Mouse (Mus musculus) hindbrain, embryonic 10.5 days (tissue): ENCODE measurements around the gene Pou5f1. TPM values are rescaled to one million over a fixed set of nuclear protein-coding genes. Genes with fewer than 3 reads are reported as not detected.

ENCODE experiments used
- DNase-seq: peaks from one replicate; pipeline ENCODE4 v3.0.0-alpha.2; 2017; ENCODE audit warnings: low spot score
- H3K27ac ChIP-seq: fragments of 300-500 bp; sonication (generic); 2 replicates; pipeline ENCODE4 v1.5.1; 2016; ENCODE audit warnings: mild to moderate bottlenecking, moderate library complexity
- H3K27me3 ChIP-seq: fragments of 300-500 bp; sonication (generic); 2 replicates; pipeline ENCODE4 v1.6.1; 2016; ENCODE audit warnings: mild to moderate bottlenecking; ENCODE audit not compliant: poor library complexity, insufficient read depth, severe bottlenecking
- H3K36me3 ChIP-seq: fragments of 300-500 bp; sonication (generic); 2 replicates; pipeline ENCODE4 v1.6.1; 2016; ENCODE audit warnings: mild to moderate bottlenecking, moderate library complexity
- H3K4me1 ChIP-seq: fragments of 300-500 bp; sonication (generic); replicated peaks from 2 replicates; pipeline ENCODE4 v1.6.1; 2016; ENCODE audit warnings: mild to moderate bottlenecking
- H3K4me3 ChIP-seq: fragments of 300-500 bp; sonication (generic); 2 replicates; pipeline ENCODE4 v1.5.1; 2016; ENCODE audit warnings: mild to moderate bottlenecking, moderate library complexity
- H3K9me3 ChIP-seq: fragments of 300-500 bp; sonication (generic); 2 replicates; pipeline ENCODE4 v1.6.1; 2016; ENCODE audit warnings: mild to moderate bottlenecking, moderate library complexity
- WGBS: fragments of 180-500 bp; shearing (Covaris S2); methylation state at CpG from one replicate; pipeline ENCODE4 v1.1.7; 2016; 5-methylcytosine and 5-hydroxymethylcytosine counted together
- polyA plus RNA-seq: library from polyadenylated mRNA; unstranded; fragments of >200 nt; fragmentation: Nextera tagmentation; extraction: Ambion mirVana; gene quantifications from 2 replicates; pipeline ENCODE4 v1.2.1, GENCODE M21; 2016

Gene Pou5f1
- polyA plus RNA-seq, 1 experiment from 2014 or later: not detected

DNA sequence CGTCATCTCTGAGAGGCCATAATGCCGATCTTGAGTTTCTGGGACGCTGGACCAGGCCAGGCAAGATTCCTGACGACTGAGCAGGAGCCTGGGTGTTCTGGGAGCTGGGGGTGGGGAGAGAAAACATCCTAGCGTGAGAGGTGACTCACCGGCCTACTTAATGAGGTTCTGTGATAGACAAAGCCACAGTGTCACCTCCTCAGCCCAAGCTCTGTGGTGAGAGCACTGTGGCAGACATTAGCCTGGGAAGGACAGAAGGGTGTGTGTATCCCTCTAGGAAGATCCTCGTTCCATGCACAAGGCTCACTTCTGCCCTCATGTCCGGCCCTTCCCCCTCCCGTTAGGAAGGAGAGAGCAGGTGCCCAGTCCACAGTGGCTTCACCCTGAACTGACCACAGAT is 51.5 kb downstream of the Pou5f1 start:
- Histone ChIP-seq H3K36me3 (no peaks in the 10 kb centered on the region), H3K4me3 (no peak overlapping the region), H3K4me1 (peaks cover 4% of the 10 kb centered on the region), H3K9me3 (no peaks in the 10 kb centered on the region), H3K27me3 (no peaks in the 10 kb centered on the region), H3K27ac (no peak overlapping the region)
- no peak for DNase-seq
- 82% methylated on average over 9 of the region's 9 CpGs for WGBS

DNA sequence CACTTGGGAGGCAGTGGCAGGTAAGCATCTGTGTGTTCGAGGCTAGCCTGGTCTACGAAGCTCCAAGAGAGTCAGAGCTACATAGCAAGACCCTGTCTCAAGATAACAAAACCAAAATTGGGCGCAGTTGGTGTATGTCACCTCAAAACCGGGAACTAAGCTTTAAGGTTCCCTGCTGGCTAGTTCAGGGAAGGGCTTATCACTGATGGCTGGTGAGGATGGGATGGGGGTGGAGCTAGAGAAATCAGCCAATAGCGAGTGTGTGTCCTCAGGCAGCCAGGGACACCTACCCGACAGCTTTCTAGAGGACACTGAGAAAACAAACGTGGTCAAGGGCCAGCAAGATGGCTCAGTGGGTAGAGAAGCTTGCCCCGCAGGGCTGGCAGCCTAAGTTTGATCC is 52.4 kb downstream of the Pou5f1 start:
- Histone ChIP-seq H3K27me3 (no peaks in the 10 kb centered on the region), H3K27ac (no peak overlapping the region), H3K4me3 (no peak overlapping the region), H3K9me3 (no peaks in the 10 kb centered on the region), H3K36me3 (no peaks in the 10 kb centered on the region), H3K4me1 (peaks cover 4% of the 10 kb centered on the region)
- WGBS: 64% methylated on average over 8 of the region's 8 CpGs
- no peak for DNase-seq

Other genes starting within 250 kb of the Pou5f1 start
- gene H2-D1, start 243.3 kb upstream of the Pou5f1 start, polyA plus RNA-seq: 54.3 and 60.1 TPM in 2 replicates
- gene H2-Q1, start 185.6 kb upstream of the Pou5f1 start, polyA plus RNA-seq: not detected in 2 replicates
- gene H2-Q2, start 163.8 kb upstream of the Pou5f1 start, polyA plus RNA-seq: 0.73 and 0.76 TPM in 2 replicates
- gene H2-Q4, start 126.4 kb upstream of the Pou5f1 start, polyA plus RNA-seq: 2.2 and 2.9 TPM in 2 replicates
- gene H2-Q6, start 81.2 kb upstream of the Pou5f1 start, polyA plus RNA-seq: 0.90 and 1.4 TPM in 2 replicates
- gene H2-Q7, start 66.9 kb upstream of the Pou5f1 start, polyA plus RNA-seq: 12.1 and 14.3 TPM in 2 replicates
- 0.17 and 0.21 TPM in 2 replicates for gene H2-Q10, start 35.9 kb upstream of the Pou5f1 start, polyA plus RNA-seq
- 54.5 and 57.0 TPM in 2 replicates for gene Tcf19, start 10.8 kb downstream of the Pou5f1 start, polyA plus RNA-seq
- gene Cchcr1, start 11.1 kb downstream of the Pou5f1 start, polyA plus RNA-seq: 19.6 and 25.4 TPM in 2 replicates
- 1.7 and 2.5 TPM in 2 replicates for gene Psors1c2, start 27.2 kb downstream of the Pou5f1 start, polyA plus RNA-seq
- gene Cdsn, start 46.1 kb downstream of the Pou5f1 start, polyA plus RNA-seq: 0.10 TPM in 1 of 2 replicates, not detected in the other
- not detected in 2 replicates for gene 2300002M23Rik, start 61.4 kb downstream of the Pou5f1 start, polyA plus RNA-seq
- not detected in 2 replicates for gene Sfta2, start 95.5 kb downstream of the Pou5f1 start, polyA plus RNA-seq
- gene Gm9573, start 120.6 kb downstream of the Pou5f1 start, polyA plus RNA-seq: not detected in 2 replicates
- gene Mucl3, start 137.7 kb downstream of the Pou5f1 start, polyA plus RNA-seq: 0.08 and 0.10 TPM in 2 replicates
- 16.7 and 17.4 TPM in 2 replicates for gene Vars2, start 161.6 kb downstream of the Pou5f1 start, polyA plus RNA-seq
- 45.7 and 56.5 TPM in 2 replicates for gene Gtf2h4, start 167.7 kb downstream of the Pou5f1 start, polyA plus RNA-seq
- gene Ddr1, start 198.6 kb downstream of the Pou5f1 start, polyA plus RNA-seq: 134 and 184 TPM in 2 replicates